Mouse (Mus musculus) lung, embryonic 16.5 days (tissue): Measurements from ENCODE around the gene Cgn. TPM values are rescaled to one million over a fixed set of nuclear protein-coding genes. Genes with fewer than 3 reads are reported as not detected.
"Not testable (repeated sequence)": the region's sequence is repeated elsewhere in the genome, so short reads cannot be mapped to it uniquely, and the experiment has no call there.

ENCODE experiments used
- ATAC-seq: fragments of 200-750 bp; cut with Nextera tagmentation; 2 replicates; pipeline ENCODE4 v1.8.0; 2017; ENCODE audit warnings: low read depth, mild to moderate bottlenecking, moderate library complexity
- H3K27ac ChIP-seq: fragments of 300-500 bp; sonication (generic); 2 replicates; pipeline ENCODE4 v1.5.1; 2014; ENCODE audit warnings: mild to moderate bottlenecking, control low read depth, low read length
- H3K27me3 ChIP-seq: fragments of 300-500 bp; sonication (generic); 2 replicates; pipeline ENCODE4 v1.6.1; 2014; ENCODE audit warnings: low read depth, low read length, mixed read lengths; ENCODE audit not compliant: control insufficient read depth, insufficient read depth
- H3K36me3 ChIP-seq: fragments of 300-500 bp; sonication (generic); 2 replicates; pipeline ENCODE4 v1.6.1; 2014; ENCODE audit warnings: low read length; ENCODE audit not compliant: control insufficient read depth, insufficient read depth
- H3K4me1 ChIP-seq: fragments of 300-500 bp; sonication (generic); replicated peaks from 2 replicates; pipeline ENCODE4 v1.6.1; 2014; ENCODE audit warnings: low read length, mixed read lengths; ENCODE audit not compliant: control insufficient read depth, insufficient read depth
- H3K4me2 ChIP-seq: fragments of 300-500 bp; sonication (generic); 2 replicates; pipeline ENCODE4 v1.6.1; 2014; ENCODE audit warnings: low read depth, low read length, control low read depth
- H3K4me3 ChIP-seq: fragments of 300-500 bp; sonication (generic); 2 replicates; pipeline ENCODE4 v1.5.1; 2014; ENCODE audit warnings: mild to moderate bottlenecking, low read length, control low read depth
- H3K9ac ChIP-seq: fragments of 300-500 bp; sonication (generic); 2 replicates; pipeline ENCODE4 v1.6.1; 2014; ENCODE audit warnings: low read length, control low read depth
- H3K9me3 ChIP-seq: fragments of 300-500 bp; sonication (generic); 2 replicates; pipeline ENCODE4 v1.6.1; 2016; ENCODE audit warnings: low read length; ENCODE audit not compliant: control insufficient read depth
- WGBS: fragments of 180-500 bp; shearing (Covaris S2); extraction: QIAGEN DNeasy Blood & Tissue Kit; methylation state at CpG from one replicate; pipeline ENCODE4 v1.1.7; 2014; 5-methylcytosine and 5-hydroxymethylcytosine counted together
- polyA plus RNA-seq: library from polyadenylated mRNA; unstranded; fragments of >200 nt; fragmentation: Nextera tagmentation; extraction: Ambion mirVana; gene quantifications from 2 replicates; pipeline ENCODE4 v1.2.1, GENCODE M21; 2015

Cgn gene
- polyA plus RNA-seq, 1 experiment from 2014 or later: 33.6 TPM

DNA sequence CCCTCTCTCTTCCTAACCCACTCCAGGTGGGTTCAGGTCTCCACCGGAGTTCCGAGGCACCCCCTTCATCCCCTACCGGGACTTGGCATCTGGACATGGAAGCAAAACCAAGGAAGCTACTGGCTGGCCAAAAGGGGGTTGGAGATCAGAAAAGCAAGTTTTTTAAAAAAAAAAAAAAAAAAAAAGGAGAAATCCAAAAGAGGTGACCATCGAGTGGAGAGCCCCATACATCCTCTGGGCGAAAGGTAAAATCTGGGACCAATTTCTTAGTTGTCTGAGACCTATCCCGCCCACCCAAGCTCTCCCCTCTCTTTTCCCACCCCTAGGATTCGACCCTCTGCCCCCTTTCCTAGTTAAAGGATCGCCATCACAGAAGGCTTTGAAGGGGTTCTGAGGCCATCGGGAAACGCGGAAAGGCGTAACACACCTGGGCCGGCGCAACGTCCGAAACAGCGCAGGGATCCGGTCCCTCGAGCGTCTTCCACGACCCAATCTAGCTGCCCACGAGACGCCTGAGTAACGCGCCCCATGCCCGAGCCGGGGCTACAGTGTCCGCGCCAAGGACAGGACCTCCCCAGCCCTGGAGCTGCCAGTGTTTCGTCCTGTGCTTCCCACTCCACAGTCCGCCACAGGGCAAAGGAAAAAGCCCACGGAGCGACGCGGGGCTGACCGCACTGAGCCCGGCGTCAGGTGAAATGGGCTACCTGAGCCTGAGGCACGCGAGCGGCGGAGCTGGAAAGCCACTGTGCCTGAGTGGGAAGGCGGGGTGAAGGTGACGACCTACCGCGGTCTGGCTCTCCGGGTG, 28.8 kb downstream of the Cgn start:
- ATAC-seq: peak; percentile 59
- H3K4me2 ChIP-seq: peak overlapping the region; percentile 66
- not testable (repeated sequence) for H3K4me1 ChIP-seq, H3K27me3 ChIP-seq, H3K36me3 ChIP-seq, H3K9me3 ChIP-seq
- H3K27ac ChIP-seq: peak overlapping the region; percentile 8; the same call in 1 of the 2 replicates
- 4% methylated on average over 21 of the region's 47 CpGs for WGBS
- H3K4me3 ChIP-seq: peak overlapping the region; percentile 49
- H3K9ac ChIP-seq: peak overlapping the region; percentile 65

DNA sequence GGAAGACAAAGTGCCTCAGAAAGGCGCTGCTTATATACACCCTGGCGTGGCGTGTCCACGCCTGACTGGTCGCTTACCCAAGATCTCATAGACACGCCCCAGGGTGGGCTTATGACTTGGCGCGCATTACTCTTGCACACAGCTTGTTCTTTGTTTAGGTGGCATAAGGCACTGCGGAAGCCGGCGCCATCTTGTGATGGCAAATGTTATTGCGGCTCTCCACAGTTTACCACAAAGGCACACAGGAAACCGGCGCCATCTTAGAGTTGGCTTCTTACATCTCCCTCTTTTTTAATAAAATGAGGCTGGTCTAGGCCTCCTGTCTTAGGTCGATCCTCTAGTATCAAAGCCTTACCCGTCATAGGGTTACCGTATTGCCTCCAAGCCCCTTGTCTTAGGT, 40.6 kb downstream of the Cgn start:
- Histone ChIP-seq H3K27ac (no peak overlapping the region), H3K4me1 (no peaks in the 10 kb centered on the region), H3K9ac (no peak overlapping the region), H3K36me3 (no peaks in the 10 kb centered on the region), H3K27me3 (no peaks in the 10 kb centered on the region), H3K4me3 (no peak overlapping the region), H3K9me3 (no peaks in the 10 kb centered on the region), H3K4me2 (no peak overlapping the region)
- ATAC-seq: no peak
- 93% methylated on average over 17 of the region's 17 CpGs for WGBS

DNA sequence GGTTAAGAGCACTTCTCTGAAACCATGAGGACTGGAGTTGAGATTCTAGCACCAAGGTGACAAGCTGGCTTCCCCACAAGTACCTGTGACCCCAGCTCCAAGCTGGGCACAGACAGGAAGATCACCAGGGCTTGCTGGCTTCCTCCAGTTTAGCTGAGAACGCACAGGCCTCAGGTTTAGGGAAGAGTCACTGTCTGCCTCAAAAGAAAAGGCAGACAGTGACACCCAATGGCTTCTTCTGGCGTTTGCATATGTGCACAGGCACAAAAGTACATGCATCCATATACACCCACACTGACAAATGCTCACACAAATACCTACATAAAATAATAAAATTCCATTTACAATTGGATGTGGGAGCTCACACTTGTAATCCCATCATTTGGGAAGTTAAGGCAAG, 62.7 kb downstream of the Cgn start:
- 16% methylated on average over 2 of the region's 2 CpGs for WGBS
- not testable (repeated sequence) for H3K4me2 ChIP-seq, H3K9me3 ChIP-seq, H3K4me3 ChIP-seq, H3K4me1 ChIP-seq, H3K27ac ChIP-seq, H3K9ac ChIP-seq, H3K27me3 ChIP-seq, ATAC-seq, H3K36me3 ChIP-seq

DNA sequence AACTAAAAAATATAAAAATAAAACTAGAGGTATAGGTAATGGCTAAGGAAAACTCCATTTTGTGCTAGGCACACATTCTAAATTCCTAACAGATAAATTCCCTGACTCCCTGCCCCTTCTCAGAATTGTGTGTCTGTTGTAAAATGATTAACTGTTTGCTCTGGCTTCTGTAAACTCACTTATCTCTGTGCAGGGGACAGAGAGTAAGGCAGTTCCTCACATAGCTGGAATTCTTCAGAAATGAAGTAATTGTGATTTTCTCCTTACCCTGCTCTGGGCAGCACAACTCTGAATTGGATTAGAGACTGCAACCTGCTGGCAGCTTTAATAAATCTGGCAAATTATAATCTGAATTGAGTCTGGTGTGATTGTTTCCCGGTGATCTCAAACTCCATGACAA, 68.0 kb downstream of the Cgn start:
- not testable (repeated sequence) for H3K9ac ChIP-seq, H3K36me3 ChIP-seq, H3K27me3 ChIP-seq, H3K27ac ChIP-seq, H3K9me3 ChIP-seq, H3K4me1 ChIP-seq, H3K4me2 ChIP-seq, H3K4me3 ChIP-seq
- ATAC-seq: peak; percentile 79; the same call in 1 of the 2 replicates
- WGBS: 17% methylated on average over 1 of the region's 1 CpGs

DNA sequence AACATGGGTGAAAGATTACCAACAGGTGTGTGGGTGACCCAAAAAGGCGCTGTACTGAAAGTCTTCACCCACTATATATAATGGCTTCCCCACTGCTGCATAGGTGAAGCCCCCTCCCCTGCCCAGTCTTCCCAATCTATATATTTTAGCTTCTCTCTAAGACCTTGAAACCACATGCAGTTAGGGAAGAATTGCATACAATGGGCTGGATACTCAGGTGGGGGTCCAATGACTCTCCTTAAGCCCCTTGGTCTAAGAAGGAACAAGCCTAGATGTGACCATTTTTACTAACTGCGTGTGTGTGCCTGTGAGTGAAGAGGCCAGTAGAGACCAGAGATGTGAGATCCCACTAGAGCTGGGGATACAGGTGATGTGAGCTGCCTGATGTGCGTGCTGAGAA, 72.9 kb downstream of the Cgn start:
- H3K9me3 ChIP-seq, H3K27ac ChIP-seq, ATAC-seq, H3K9ac ChIP-seq, H3K27me3 ChIP-seq, H3K4me3 ChIP-seq, H3K4me1 ChIP-seq, H3K36me3 ChIP-seq, H3K4me2 ChIP-seq: not testable (repeated sequence)
- 79% methylated on average over 3 of the region's 3 CpGs for WGBS

DNA sequence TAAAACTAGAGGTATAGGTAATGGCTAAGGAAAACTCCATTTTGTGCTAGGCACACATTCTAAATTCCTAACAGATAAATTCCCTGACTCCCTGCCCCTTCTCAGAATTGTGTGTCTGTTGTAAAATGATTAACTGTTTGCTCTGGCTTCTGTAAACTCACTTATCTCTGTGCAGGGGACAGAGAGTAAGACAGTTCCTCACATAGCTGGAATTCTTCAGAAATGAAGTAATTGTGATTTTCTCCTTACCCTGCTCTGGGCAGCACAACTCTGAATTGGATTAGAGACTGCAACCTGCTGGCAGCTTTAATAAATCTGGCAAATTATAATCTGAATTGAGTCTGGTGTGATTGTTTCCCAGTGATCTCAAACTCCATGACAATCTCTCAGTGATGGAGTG, 75.7 kb downstream of the Cgn start:
- ATAC-seq: peak; percentile 56
- H3K9me3 ChIP-seq, H3K4me1 ChIP-seq, H3K27me3 ChIP-seq, H3K9ac ChIP-seq, H3K27ac ChIP-seq, H3K36me3 ChIP-seq, H3K4me3 ChIP-seq, H3K4me2 ChIP-seq: not testable (repeated sequence)

Other genes starting within 250 kb of the Cgn start
- 38.6 and 45.6 TPM in 2 replicates for gene Snx27, start 203.8 kb downstream of the Cgn start, polyA plus RNA-seq
- gene Gm10972, start 143.4 kb downstream of the Cgn start, polyA plus RNA-seq: not detected in 2 replicates
- gene Tuft1, start 127.6 kb downstream of the Cgn start, polyA plus RNA-seq: 10.9 and 11.9 TPM in 2 replicates
- gene Selenbp2, start 92.9 kb downstream of the Cgn start, polyA plus RNA-seq: 8.9 and 13.3 TPM in 2 replicates
- gene Pogz, start 51.1 kb upstream of the Cgn start, polyA plus RNA-seq: 14.6 and 16.9 TPM in 2 replicates
- 306 and 339 TPM in 2 replicates for gene Psmb4, start 100.5 kb upstream of the Cgn start, polyA plus RNA-seq
- 341 and 430 TPM in 2 replicates for gene Selenbp1, start 146.6 kb upstream of the Cgn start, polyA plus RNA-seq
- 8.9 and 10.0 TPM in 2 replicates for gene Rfx5, start 167.6 kb upstream of the Cgn start, polyA plus RNA-seq
- gene Pi4kb, start 188.2 kb upstream of the Cgn start, polyA plus RNA-seq: 25.1 and 25.7 TPM in 2 replicates
- 23.3 and 23.6 TPM in 2 replicates for gene Zfp687, start 229.0 kb upstream of the Cgn start, polyA plus RNA-seq